Mouse (Mus musculus) embryonic fibroblast, embryonic 13.5 days (primary cell): Measurements from ENCODE around the gene Olfr1284. TPM values are rescaled to one million over a fixed set of nuclear protein-coding genes. Genes with fewer than 3 reads are reported as not detected.
"Not testable (repeated sequence)": the region's sequence is repeated elsewhere in the genome, so short reads cannot be mapped to it uniquely, and the experiment has no call there.

Experiments
- H3K27ac ChIP-seq: 2 replicates; pipeline ENCODE4 v1.5.1; 2012; ENCODE audit warnings: low read length, control low read depth, inconsistent platforms; ENCODE audit not compliant: insufficient read depth
- H3K4me1 ChIP-seq: 2 replicates; pipeline ENCODE4 v1.6.1; 2011; ENCODE audit warnings: low read length; ENCODE audit not compliant: control insufficient read depth, insufficient read depth
- H3K4me3 ChIP-seq: 2 replicates; pipeline ENCODE4 v1.5.1; 2011; ENCODE audit warnings: mild to moderate bottlenecking, control low read depth, low read length; ENCODE audit not compliant: insufficient read depth
- CTCF ChIP-seq: IDR thresholded peaks from 2 replicates; pipeline ENCODE4 v1.5.1; 2011; ENCODE audit warnings: mild to moderate bottlenecking, control low read depth, low read length, moderate library complexity, borderline replicate concordance; ENCODE audit not compliant: insufficient read depth
- POLR2A ChIP-seq: IDR thresholded peaks from 2 replicates; pipeline ENCODE4 v1.6.1; 2011; ENCODE audit warnings: low read depth, mild to moderate bottlenecking, control low read depth, low read length, moderate library complexity
- polyA plus RNA-seq: library from polyadenylated mRNA; stranded (reverse); fragments of >200 nt; gene quantifications from 2 replicates; pipeline ENCODE4 v1.2.4, GENCODE M21; 2011; ENCODE audit warnings: low read depth; ENCODE audit not compliant: missing spikeins, insufficient read length

Gene Olfr1284
- polyA plus RNA-seq, result not detected in 2 replicates

DNA sequence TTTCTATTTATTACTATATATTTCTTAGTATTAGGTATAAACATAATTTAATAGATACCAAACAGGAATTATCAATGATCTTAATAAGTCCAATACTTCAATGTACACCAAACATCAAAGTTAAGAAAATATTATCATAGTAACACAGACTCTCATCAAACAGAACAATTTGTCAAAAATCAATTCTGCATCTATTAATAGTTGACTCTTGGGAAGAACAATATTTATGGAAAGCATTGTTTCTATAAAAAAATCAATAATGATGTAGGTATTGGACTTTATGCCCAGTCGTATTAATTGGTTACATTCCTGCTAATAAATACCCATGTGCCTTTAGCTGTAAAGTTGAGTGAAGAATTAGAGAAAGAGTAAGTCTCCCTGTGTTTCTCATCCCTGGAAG is at the start of gene Olfr1284:
Gene Olfr1284 (plus strand): TSS at position 301 of the 400 bp plus-strand sequence.
- H3K4me3 ChIP-seq, result no peak within 1 kb of the TSS
- H3K27ac ChIP-seq, result no peak within 1 kb of the TSS
- TF ChIP-seq POLR2A, result no peak
- no peak for TF ChIP-seq CTCF
- H3K4me1 ChIP-seq, result no peaks in the 10 kb centered on the region

DNA sequence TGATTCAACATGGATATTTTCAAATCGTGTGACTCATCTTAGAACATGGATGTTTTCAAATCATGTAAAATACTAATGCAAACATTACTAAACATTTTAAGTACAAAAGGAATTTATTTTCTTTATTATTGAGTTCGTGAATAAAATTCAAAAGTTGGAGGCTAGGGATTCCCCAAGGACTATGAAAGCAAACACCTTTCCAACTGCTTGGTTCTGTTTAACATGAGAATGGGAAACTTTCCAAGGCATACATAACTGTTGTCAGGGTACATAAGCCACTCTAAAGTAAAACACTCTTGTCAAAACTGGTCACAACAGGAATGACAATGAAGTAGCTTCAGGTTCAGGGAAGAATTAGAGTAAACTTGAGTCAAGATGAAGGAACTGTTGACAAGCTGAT is 49.1 kb upstream of the Olfr1284 start, which contains the start of gene Olfr1281:
Gene Olfr1281 (plus strand): TSS at position 301 of the 400 bp plus-strand sequence.
- no peaks in the 10 kb centered on the region for H3K4me1 ChIP-seq
- no peak within 1 kb of the TSS for H3K4me3 ChIP-seq
- H3K27ac ChIP-seq, result no peak within 1 kb of the TSS
- TF ChIP-seq CTCF, result no peak
- no peak for TF ChIP-seq POLR2A

DNA sequence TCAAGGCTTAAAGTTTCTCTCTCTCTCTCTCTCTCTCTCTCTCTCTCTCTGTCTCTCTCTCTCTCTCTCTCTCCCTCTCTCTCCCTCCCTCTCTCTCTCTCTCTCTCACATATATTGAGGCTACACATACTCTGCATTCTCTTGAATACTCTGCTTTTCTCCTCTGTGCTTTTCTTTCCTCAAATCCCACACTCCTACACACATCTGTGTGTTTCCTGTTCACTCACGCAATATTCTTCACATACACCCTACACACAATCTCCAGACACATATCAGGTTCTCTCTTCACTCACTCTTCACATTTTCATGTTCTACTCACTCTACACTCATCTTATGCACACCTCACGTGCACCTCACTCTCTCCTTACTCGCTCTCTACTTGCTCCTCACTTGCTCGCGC is 41.6 kb upstream of the Olfr1284 start:
- not testable (repeated sequence) for H3K4me1 ChIP-seq, H3K27ac ChIP-seq, H3K4me3 ChIP-seq

DNA sequence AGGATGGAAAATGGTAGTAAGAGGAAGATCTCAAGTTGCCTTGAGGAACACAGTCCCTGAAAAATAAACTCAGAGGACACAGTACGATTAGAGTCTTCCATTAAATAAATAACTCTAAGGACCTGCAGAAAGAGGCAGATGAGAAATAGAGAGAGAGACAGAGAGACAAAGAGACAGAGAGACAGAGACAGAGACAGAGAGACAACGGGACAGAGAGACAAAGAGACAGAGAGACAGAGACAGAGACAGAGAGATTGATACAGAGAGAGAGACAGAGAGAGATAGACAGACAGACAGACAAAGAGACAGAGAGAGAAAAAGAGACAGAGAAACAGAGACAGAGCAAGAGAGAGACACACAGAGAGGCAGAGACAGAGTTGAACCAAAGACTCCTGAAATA is 39.3 kb upstream of the Olfr1284 start, which contains the start of gene Olfr1282:
Gene Olfr1282 (minus strand): TSS at position 101 of the 400 bp plus-strand sequence.
- H3K4me3 ChIP-seq, result no peak within 1 kb of the TSS
- H3K27ac ChIP-seq, result no peak within 1 kb of the TSS
- no peak for TF ChIP-seq CTCF
- no peak for TF ChIP-seq POLR2A
- H3K4me1 ChIP-seq, result no peaks in the 10 kb centered on the region

DNA sequence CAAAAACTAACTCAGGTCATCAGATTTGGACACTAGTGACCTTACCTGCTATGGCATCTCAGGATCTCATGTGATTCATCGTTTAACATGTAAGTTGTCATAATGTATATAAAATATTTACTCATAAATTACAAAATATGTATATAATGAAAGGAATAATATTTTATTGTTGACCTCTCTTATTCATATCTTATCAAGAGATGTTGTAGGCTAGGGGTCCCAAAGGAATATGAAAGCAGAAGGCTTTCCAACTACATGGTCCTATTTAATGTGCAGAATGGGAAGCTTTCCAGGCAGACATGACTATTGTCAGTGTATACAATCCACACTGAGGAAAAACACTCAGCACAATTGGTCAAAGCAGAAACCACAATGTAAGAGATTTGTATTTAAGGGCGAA is 8.8 kb upstream of the Olfr1284 start, which contains the start of gene Olfr1283:
Gene Olfr1283 (plus strand): TSS at position 301 of the 400 bp plus-strand sequence.
- TF ChIP-seq POLR2A (no peak), CTCF (no peak)
- H3K27ac ChIP-seq, result no peak within 1 kb of the TSS
- no peaks in the 10 kb centered on the region for H3K4me1 ChIP-seq
- H3K4me3 ChIP-seq, result no peak within 1 kb of the TSS

DNA sequence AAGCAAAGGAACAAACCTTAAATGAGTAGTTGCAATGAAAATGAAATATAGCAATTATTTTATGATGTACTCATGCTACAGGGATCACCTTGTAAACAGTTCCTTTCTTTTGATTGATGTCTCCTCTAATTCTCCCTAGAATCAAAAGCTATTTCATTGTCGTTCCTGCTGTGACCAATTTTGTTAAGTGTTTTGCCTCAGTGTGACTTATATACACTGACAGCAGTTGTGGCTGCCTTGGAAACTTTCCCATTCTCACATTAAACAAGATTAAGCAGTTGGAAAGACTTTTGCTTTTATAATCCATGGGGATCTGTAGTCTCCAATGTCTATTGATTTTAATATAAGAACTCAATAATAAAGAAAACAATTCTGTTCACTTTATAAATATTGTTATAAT is 47.6 kb downstream of the Olfr1284 start, which contains the start of gene Olfr1286:
Gene Olfr1286 (minus strand): TSS at position 185 of the 400 bp plus-strand sequence.
- Histone ChIP-seq H3K4me3 (no peak within 1 kb of the TSS), H3K4me1 (no peaks in the 10 kb centered on the region), H3K27ac (no peak within 1 kb of the TSS)
- no peak for TF ChIP-seq POLR2A
- TF ChIP-seq CTCF, result no peak

Other genes starting within 250 kb of the Olfr1284 start
- gene Gm15130, start 222.6 kb upstream of the Olfr1284 start, polyA plus RNA-seq, result not detected in 2 replicates
- gene 4930430A15Rik, start 145.9 kb upstream of the Olfr1284 start, polyA plus RNA-seq, result not detected in 2 replicates
- gene Olfr1275, start 140.2 kb upstream of the Olfr1284 start, polyA plus RNA-seq, result not detected in 2 replicates
- not detected in 2 replicates for gene Olfr1276, start 121.0 kb upstream of the Olfr1284 start, polyA plus RNA-seq
- not detected in 2 replicates for gene Olfr1277, start 101.4 kb upstream of the Olfr1284 start, polyA plus RNA-seq
- not detected in 2 replicates for gene Olfr1278, start 85.4 kb upstream of the Olfr1284 start, polyA plus RNA-seq
- not detected in 2 replicates for gene Olfr1279, start 74.9 kb upstream of the Olfr1284 start, polyA plus RNA-seq
- gene Olfr1280, start 61.5 kb upstream of the Olfr1284 start, polyA plus RNA-seq, result not detected in 2 replicates
- not detected in 2 replicates for gene Olfr1281, start 49.0 kb upstream of the Olfr1284 start, polyA plus RNA-seq
- gene Olfr1282, start 39.4 kb upstream of the Olfr1284 start, polyA plus RNA-seq, result not detected in 2 replicates
- gene Olfr1283, start 8.7 kb upstream of the Olfr1284 start, polyA plus RNA-seq, result not detected in 2 replicates
- not detected in 2 replicates for gene Olfr1286, start 47.6 kb downstream of the Olfr1284 start, polyA plus RNA-seq
- not detected in 2 replicates for gene Olfr1287, start 73.6 kb downstream of the Olfr1284 start, polyA plus RNA-seq
- not detected in 2 replicates for gene Olfr1288, start 98.6 kb downstream of the Olfr1284 start, polyA plus RNA-seq
- not detected in 2 replicates for gene Olfr1289, start 105.3 kb downstream of the Olfr1284 start, polyA plus RNA-seq
- not detected in 2 replicates for gene Olfr1290, start 118.3 kb downstream of the Olfr1284 start, polyA plus RNA-seq
- not detected in 2 replicates for gene Olfr1291-ps1, start 121.7 kb downstream of the Olfr1284 start, polyA plus RNA-seq
- gene Olfr1293-ps, start 149.7 kb downstream of the Olfr1284 start, polyA plus RNA-seq, result not detected in 2 replicates
- gene Olfr1294, start 164.8 kb downstream of the Olfr1284 start, polyA plus RNA-seq, result not detected in 2 replicates
- not detected in 2 replicates for gene Olfr1295, start 194.2 kb downstream of the Olfr1284 start, polyA plus RNA-seq